Mouse (Mus musculus) embryonic fibroblast, embryonic 13.5 days (primary cell): ENCODE results near the gene Gm49368. TPM values are rescaled to one million over a fixed set of nuclear protein-coding genes. Genes with fewer than 3 reads are reported as not detected.
"Not testable (repeated sequence)": the region's sequence is repeated elsewhere in the genome, so short reads cannot be mapped to it uniquely, and the experiment has no call there.

ENCODE experiments used
- H3K27ac ChIP-seq: 2 replicates; pipeline ENCODE4 v1.5.1; 2012; ENCODE audit warnings: low read length, control low read depth, inconsistent platforms; ENCODE audit not compliant: insufficient read depth
- H3K4me1 ChIP-seq: 2 replicates; pipeline ENCODE4 v1.6.1; 2011; ENCODE audit warnings: low read length; ENCODE audit not compliant: control insufficient read depth, insufficient read depth
- H3K4me3 ChIP-seq: 2 replicates; pipeline ENCODE4 v1.5.1; 2011; ENCODE audit warnings: mild to moderate bottlenecking, control low read depth, low read length; ENCODE audit not compliant: insufficient read depth
- CTCF ChIP-seq: IDR thresholded peaks from 2 replicates; pipeline ENCODE4 v1.5.1; 2011; ENCODE audit warnings: mild to moderate bottlenecking, control low read depth, low read length, moderate library complexity, borderline replicate concordance; ENCODE audit not compliant: insufficient read depth
- POLR2A ChIP-seq: IDR thresholded peaks from 2 replicates; pipeline ENCODE4 v1.6.1; 2011; ENCODE audit warnings: low read depth, mild to moderate bottlenecking, control low read depth, low read length, moderate library complexity
- polyA plus RNA-seq: library from polyadenylated mRNA; stranded (reverse); fragments of >200 nt; gene quantifications from 2 replicates; pipeline ENCODE4 v1.2.4, GENCODE M21; 2011; ENCODE audit warnings: low read depth; ENCODE audit not compliant: missing spikeins, insufficient read length

The Gm49368 gene
- polyA plus RNA-seq, 1 experiment = 0.11 TPM

DNA sequence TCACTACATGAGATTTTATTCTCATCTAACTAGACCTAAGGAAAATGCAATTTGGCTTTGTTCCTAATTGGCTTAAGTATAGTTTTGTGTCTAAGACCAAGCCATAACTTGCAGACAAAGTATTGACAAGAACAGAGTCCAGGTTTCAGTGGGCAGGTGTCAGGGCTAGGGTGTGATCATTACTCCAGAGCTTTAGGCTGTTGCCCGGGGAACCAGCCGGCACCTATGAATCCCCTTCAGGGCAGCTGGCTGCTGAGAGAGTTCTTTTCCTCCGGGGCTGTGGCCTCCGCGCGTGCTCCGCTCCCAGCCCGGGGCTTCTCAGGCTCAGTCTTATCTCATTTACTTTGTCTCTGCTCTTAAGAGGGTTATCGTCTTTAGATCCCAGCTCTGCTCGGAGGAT, 92.4 kb downstream of the Gm49368 start:
- H3K4me1 ChIP-seq = no peaks in the 10 kb centered on the region
- TF ChIP-seq POLR2A = no peak
- no peak for TF ChIP-seq CTCF
- H3K27ac ChIP-seq = no peak overlapping the region
- no peak overlapping the region for H3K4me3 ChIP-seq

DNA sequence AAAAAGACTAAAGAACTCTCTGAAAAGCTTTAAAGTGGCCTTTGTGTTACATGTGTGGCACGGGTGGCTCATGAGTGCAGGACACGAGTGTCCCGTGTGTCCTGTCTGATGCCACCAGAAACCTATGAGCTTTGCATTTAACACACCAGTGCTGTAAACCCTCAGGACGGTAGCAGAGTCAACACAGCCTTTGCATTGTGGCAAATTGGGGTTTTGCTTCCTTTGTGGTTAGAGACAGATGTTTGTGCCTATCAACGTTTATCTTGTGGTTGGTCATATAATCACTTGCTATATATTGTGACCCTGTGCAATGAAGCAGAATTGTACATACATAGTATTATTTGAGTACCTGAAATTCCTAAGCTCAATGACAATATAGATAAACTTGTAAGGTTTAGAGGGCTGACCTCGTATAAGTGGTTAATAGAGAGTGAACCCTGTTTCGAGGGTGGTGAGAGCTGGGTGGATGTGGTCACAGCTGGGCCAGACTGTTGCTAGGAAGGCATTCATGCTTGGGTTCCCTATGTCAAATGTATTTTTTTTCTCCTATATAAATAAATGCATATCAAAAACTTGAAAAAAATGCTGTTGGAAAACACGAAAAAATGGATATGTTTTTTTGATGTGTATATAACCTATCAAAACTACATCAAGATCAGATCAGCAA, 96.3 kb downstream of the Gm49368 start:
- H3K4me1 ChIP-seq, H3K4me3 ChIP-seq, H3K27ac ChIP-seq: not testable (repeated sequence)

DNA sequence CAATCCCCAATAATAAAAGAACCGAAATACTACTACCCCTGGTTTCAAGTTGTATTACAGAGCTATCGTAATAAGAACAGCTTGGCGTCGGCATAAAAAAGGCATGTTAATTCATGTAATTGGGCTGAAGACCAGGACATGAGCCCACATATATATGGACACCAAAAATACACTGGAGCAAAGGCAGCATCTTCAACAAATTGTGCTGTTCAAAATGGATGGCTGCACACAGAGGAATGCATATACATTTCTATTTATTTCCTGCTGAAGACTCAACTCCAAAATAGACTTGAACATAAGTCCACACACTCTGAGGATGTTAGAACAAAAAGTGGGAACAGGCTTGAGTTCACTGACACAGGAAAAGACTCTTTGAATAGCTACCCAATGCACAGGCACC, 101.5 kb downstream of the Gm49368 start:
- no peak overlapping the region for H3K27ac ChIP-seq
- no peak overlapping the region for H3K4me3 ChIP-seq
- no peak for TF ChIP-seq CTCF
- TF ChIP-seq POLR2A = no peak
- H3K4me1 ChIP-seq = no peaks in the 10 kb centered on the region

DNA sequence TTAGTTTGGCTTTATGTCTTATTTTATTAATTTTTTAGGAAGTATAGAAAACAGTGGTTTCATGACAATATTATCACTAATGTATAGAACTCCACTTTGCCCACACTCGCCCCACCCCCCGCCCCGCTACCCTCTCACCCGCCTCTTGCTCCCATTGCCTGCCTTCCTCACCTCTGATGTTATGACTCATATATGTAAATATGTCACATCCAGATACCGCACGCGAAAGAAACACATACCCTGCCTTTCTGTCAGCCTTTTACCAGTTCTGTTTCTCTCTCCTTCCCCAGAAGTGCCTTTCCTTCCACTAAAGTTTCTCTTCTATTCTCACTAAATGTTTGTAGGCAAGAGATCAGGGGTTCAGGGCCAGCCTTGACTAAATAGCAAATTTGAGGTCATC, 103.9 kb downstream of the Gm49368 start:
- Histone ChIP-seq H3K4me1 (no peaks in the 10 kb centered on the region), H3K4me3 (no peak overlapping the region), H3K27ac (no peak overlapping the region)
- TF ChIP-seq POLR2A (no peak), CTCF (no peak)

DNA sequence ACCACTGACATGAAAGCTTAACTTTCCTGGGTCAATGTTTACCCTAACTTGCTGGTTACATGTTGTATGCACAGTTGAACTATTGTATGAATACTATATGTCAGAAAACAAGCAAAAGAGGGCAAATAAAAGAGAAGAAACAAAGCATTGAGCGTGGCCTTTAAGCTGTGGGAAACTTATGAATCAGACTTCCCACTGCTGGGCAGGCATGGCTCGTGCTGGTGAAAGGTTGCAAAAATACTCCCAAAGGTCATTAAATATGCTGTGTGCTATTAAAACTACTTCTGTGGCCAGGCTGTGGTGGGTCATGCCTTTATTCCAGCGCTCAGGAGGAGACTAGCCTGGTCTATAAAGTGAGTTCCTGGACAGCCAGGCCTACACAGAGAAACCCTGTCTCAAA, 107.5 kb downstream of the Gm49368 start:
- H3K27ac ChIP-seq = no peak overlapping the region
- H3K4me3 ChIP-seq = no peak overlapping the region
- TF ChIP-seq POLR2A = no peak
- TF ChIP-seq CTCF = no peak
- no peaks in the 10 kb centered on the region for H3K4me1 ChIP-seq

Other genes with a start within 250 kb of the Gm49368 start
- 70.3 and 90.0 TPM in 2 replicates for gene Stx4a, start 238.4 kb upstream of the Gm49368 start, polyA plus RNA-seq
- gene Stx1b, start 238.1 kb upstream of the Gm49368 start, polyA plus RNA-seq = 1.8 and 4.4 TPM in 2 replicates
- gene Zfp646, start 186.5 kb upstream of the Gm49368 start, polyA plus RNA-seq = 18.4 and 20.1 TPM in 2 replicates
- gene Zfp668, start 185.9 kb upstream of the Gm49368 start, polyA plus RNA-seq = 8.9 and 15.6 TPM in 2 replicates
- gene Prss53, start 171.7 kb upstream of the Gm49368 start, polyA plus RNA-seq = 0.65 and 0.77 TPM in 2 replicates
- not detected in 2 replicates for gene Gm21974, start 167.2 kb upstream of the Gm49368 start, polyA plus RNA-seq
- gene Vkorc1, start 167.1 kb upstream of the Gm49368 start, polyA plus RNA-seq = 107 and 146 TPM in 2 replicates
- gene Bckdk, start 158.6 kb upstream of the Gm49368 start, polyA plus RNA-seq = 57.3 and 63.5 TPM in 2 replicates
- gene Kat8, start 150.2 kb upstream of the Gm49368 start, polyA plus RNA-seq = 19.8 and 24.5 TPM in 2 replicates
- not detected in 2 replicates for gene Prss8, start 132.6 kb upstream of the Gm49368 start, polyA plus RNA-seq
- 6.8 and 7.1 TPM in 2 replicates for gene Prss36, start 116.0 kb upstream of the Gm49368 start, polyA plus RNA-seq
- gene Fus, start 95.2 kb upstream of the Gm49368 start, polyA plus RNA-seq = 861 and 978 TPM in 2 replicates
- gene Pycard, start 68.8 kb upstream of the Gm49368 start, polyA plus RNA-seq = 1.0 and 1.5 TPM in 2 replicates
- gene Trim72, start 58.7 kb upstream of the Gm49368 start, polyA plus RNA-seq = not detected in 2 replicates
- gene Itgam, start within 50 bp of the Gm49368 start, polyA plus RNA-seq = 0.20 and 1.8 TPM in 2 replicates
- gene Itgax, start 66.9 kb downstream of the Gm49368 start, polyA plus RNA-seq = not detected in 2 replicates
- 0.53 TPM in 1 of 2 replicates, not detected in the other for gene Itgad, start 91.7 kb downstream of the Gm49368 start, polyA plus RNA-seq
- gene Cox6a2, start 143.7 kb downstream of the Gm49368 start, polyA plus RNA-seq = 2.7 and 5.2 TPM in 2 replicates
- 9.0 and 11.1 TPM in 2 replicates for gene Armc5, start 174.7 kb downstream of the Gm49368 start, polyA plus RNA-seq
- gene 9130023H24Rik, start 175.3 kb downstream of the Gm49368 start, polyA plus RNA-seq = 9.1 and 9.8 TPM in 2 replicates
- gene Tgfb1i1, start 184.1 kb downstream of the Gm49368 start, polyA plus RNA-seq = 200 and 221 TPM in 2 replicates
- gene Slc5a2, start 203.0 kb downstream of the Gm49368 start, polyA plus RNA-seq = not detected in 2 replicates
- 17.9 and 21.1 TPM in 2 replicates for gene BC017158, start 235.5 kb downstream of the Gm49368 start, polyA plus RNA-seq